Mouse (Mus musculus) megakaryocyte, embryonic 14.5 days (primary cell): ENCODE results near the gene Gramd4.

Experiments used
- FLI1 ChIP-seq: IDR thresholded peaks from 2 replicates; pipeline ENCODE4 v1.6.1; 2012; ENCODE audit warnings: low read length, inconsistent platforms, mixed read lengths
- GATA1 ChIP-seq: IDR thresholded peaks from 3 replicates; pipeline ENCODE4 v1.6.1; 2012; ENCODE audit warnings: mixed read lengths, low read length, inconsistent platforms, borderline replicate concordance

GRCm38 (mm10) chr15:86074171-86074937 lies 16.9 kb downstream of the Gramd4 start:
- TF ChIP-seq GATA1 (no peak), FLI1 (no peak)
